Mouse (Mus musculus): Measurements from ENCODE around the gene Kcnma1.

- TF ChIP-seq CHD2 (IDR thresholded peaks at IDR 0.05; ENCODE audit: low read depth, low read length) (no peak), ZNF384 (IDR thresholded peaks at IDR 0.05; ENCODE audit: low read depth, low read length) (no peak)
These were observed 174.7 kb downstream of the Kcnma1 start for GRCm38 (mm10) chr14:23839613-23840012.

Data from ES-E14 (cell line).